Mouse (Mus musculus) R1 (cell line): ENCODE measurements at regions not wholly inside any gene's neighbourhood (a gene's known extent, or its start where the extent isn't known, plus 50 kb on each side); places are given as distances from the start of the nearest gene placed in this dataset.

Experiments used
- DNase-seq: peaks from one replicate; pipeline ENCODE4 v3.0.0-alpha.2; 2018; ENCODE audit warnings: low read depth, low spot score

DNA sequence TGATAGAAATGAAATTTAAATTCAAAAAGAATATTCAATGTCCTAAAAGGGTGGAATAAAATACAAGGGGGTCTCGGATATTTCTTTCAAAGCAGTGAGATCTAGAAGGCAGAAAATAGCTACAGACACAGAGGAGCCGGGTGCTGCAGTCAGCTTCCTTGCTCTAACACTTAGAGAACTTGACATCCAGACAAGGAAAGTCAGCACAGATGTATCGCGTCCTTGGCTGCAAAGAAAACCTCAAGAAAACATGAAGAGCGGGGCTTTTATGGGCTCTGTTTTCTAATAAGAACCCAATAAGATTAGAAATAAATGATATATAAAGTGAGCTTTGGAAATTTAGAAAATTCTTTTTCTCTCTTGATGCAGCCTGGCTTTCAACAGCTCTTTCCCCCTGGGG lies 53.1 kb upstream of the Glis3 start:
- no peak for DNase-seq

DNA sequence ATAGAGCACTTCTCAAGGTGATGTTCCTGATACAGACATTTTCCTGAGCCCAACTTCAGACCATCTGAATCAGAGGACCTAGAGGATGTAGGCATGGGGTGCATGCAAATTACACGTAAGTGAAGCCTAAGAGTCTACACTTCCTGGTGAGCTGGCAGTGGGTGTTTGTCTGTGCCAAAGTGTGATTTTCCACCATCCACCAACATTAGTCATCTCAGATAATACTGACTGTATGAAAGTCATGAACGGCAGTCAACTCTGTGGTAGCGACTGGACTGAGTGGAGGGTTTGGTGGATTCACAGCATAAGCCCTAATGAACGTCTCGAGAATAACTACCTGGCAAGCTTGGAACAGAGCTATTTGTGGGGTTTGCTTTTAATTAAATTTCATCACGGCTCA lies 53.9 kb upstream of the Glis3 start:
- no peak for DNase-seq

DNA sequence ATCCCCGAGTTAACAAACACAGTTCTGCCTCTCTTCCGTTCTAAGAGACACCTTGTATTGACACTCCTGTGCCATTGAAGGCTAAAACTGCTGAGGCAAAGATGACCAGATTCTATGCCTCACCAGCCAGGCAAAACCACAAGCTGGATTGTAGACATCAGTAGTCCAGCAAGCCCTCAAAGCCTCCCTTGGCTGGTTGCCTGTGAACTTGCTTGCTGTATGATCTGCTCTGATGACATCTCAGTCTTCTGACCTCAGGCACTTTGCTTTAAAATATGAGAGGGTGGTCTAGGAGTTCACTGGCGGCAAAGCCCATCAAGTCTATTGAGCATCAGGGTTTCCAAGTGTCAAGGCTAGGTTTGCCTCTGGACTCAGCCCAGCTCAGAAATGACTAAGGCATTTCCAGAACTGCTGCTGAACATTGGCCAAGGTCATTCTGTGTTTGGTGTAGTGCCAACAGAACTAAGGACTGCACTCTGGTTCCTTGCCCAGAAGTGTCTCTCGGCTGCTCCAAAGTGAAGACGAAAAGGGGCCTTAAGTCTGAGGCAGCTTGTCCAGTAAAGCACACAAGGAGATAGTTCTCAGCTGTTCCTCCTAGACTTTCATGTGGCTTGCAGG lies 63.4 kb upstream of the Glis3 start:
- DNase-seq: no peak

DNA sequence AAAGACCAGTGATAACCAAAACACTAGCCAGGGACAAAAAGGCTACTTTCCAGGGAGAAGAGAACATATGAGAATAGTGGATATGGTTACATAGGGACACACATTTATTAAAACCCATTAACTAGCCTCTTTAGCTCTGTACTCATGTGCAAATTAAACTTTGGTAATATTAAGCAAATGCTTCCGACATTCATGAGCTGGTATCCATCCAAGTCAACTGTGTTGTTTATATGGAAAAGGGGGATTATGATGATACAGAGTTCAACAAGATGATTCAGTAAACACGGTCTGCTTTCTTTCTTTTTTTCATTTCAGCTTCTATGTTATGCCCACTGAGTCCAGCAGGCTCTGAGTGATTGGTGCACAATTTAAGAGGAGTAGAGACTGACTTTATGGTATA lies 65.2 kb upstream of the Glis3 start:
- no peak for DNase-seq

DNA sequence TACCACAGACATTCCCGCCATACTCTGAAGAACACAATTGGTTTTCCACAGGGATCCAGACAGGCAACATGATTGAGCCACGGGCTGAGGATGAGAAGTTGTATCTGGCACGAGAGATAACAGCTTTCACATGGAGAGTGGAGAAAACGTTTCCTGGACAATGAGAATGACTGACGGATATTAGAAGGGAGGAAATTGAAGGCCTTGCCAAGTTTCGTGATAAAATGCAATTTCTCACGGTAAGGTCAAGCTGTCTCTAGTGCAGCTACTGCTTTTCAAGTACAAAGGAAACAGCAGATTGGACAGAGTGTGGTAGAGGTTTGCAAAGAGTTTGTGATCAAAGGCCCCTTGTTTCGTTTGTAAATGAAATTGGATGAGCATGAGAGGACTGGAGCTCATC lies 65.7 kb upstream of the Glis3 start:
- no peak for DNase-seq

DNA sequence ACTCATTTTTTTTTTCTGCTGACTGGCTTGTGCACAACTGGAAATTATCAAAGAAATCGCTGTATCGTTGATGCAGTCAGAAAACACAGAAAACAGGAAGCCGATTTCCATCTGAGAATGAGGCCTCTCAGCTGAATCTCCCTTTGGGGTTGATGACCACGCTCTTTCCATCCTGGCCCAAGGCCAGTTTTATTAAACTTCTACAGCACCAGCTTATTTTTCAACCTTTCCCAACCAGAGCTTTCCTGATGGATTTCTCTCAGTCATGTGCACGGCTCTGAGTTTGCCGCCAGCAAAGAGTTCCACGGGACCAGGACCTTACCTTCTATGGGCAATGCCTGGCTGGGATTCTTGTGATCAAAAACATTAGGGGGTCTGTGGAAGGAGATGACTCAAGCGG lies 71.2 kb upstream of the Glis3 start:
- DNase-seq: no peak

DNA sequence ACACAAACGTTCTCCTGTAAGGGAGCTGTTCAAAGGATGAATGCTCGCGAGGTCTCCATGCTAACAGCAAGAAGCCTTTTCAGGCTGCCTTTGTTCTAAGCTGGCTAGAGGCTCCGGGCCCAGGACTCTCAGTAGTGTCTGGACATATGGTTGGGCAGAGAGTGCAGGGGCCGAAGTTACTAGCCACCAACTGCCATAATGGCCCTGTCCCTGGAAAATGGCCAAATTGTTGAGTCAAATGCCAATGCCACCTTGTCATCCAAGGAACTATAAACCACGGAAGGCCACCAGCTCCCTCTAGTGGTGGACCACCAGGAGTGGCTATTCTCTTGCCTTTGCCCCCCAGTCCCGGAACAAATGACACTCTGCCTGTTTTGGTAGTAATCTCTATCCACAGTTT lies 76.0 kb upstream of the Slc1a1 start:
- peak; percentile 73 for DNase-seq

DNA sequence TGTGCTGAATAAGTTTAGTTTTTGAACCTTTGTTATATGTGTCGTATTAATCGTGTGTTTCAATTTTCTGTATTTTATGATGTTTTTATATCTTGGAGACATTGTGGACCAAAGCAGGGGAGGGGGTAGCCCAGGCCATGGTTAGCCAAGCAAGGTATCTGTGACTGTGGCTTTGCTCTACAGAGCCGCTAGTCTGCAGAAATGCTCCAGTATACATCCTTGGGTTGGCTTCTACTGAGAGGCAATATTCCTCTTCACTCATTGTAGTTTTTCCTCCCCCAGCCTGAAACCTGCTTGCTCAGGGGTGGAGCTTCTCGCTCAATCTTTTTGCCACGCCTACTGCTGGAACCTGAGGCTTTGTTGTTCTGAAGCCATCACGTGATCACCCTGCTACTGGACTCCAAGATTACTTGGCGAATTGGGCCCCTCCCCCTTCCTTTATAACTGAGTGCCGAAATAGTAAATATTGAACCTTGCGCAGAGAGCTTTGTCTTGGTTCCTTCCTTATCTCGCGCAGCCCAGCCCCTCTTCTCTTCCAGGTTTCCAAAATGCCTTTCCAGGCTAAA lies 70.0 kb upstream of the Slc1a1 start:
- peak; percentile 84 for DNase-seq

DNA sequence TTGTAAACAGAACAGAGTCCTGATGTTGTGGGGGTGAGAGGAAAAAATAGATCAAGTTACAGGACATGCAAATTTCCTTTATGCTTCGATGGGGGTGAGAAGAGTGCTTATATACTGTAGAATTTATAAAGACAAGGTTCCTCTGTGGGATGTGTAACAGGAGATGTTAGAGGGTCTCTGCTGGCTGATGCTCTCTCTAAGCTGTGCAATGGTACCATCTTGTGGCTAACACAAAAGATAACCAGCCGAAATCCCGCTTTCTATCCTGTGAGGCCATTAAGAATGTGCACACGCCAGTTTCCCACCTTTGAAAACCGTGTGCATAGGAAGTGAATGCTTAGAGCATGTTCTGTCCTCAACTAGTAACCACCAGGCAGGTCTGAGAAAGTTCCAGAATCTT lies 66.6 kb upstream of the Slc1a1 start:
- peak; percentile 21 for DNase-seq

DNA sequence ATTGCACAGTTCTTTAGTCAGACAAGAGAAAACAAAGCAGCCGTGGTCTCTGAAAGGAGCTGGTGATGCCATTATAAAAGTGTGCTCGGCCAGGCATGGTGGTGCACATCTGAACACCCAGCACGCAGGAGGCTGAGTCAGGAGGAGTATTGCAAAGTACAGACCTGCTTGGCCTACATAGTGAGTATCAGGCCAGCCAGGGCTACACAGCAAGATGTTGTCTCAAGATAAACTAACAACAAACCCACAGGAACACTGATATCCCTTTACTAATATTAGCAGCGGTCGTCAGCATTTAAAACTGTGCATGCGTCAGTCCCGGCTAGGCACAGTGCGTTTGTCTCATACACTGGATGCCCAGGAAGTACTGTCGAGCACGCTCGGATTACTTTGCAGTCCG lies 64.4 kb upstream of the Slc1a1 start:
- DNase-seq: no peak

DNA sequence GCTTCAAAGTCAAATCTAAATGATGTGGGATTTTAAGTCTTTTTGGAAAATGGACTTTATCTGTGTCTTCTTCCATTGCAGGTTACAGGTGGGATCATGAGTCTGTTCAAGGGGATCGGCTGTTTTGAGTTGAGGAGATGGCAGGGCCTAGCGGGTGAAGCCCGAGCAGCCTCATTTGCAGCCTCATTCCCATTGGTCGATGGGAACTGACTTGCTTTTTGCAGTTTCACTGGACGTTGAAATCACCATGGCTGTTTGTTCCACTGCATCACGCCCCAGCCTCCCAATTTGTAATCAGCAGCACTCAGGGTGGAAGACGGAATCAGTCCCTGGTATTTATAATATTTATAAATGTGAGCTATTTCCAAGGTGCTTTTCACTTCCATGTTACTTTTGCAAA lies 63.0 kb upstream of the Slc1a1 start:
- DNase-seq: peak; percentile 47

DNA sequence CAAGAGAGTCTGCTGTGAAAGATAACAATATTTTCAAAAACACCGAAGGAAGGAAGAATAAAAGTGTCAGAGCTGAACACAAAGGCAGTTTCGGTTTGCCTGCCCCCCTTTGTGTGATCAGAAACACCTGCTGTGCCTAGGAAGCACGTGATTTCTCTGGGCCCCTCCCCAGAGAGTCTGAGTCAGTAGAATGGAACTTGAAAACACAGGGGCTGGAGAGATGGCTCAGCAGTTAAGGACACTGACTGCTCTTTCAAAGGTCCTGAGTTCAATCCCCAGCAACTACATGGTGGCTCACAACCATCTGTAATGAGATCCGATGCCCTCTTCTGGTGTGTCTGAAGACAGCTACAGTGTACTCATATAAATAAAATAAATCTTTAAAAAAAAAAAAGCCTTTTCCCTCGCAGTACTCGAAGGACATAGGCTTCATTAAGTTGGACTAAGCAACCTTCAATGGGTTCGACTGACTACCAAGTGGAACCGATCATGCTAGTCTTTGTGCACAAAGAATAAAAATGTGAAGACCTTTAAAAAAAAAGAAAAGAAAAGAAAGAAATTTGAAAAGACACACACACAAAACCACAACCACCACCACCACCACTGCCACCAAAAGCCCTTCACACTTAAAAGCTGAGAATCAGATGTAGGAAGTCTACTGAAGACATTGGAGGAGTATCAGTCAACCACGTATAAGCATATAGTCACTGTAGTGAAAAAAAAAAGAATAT lies 61.8 kb upstream of the Slc1a1 start:
- peak; percentile 91 for DNase-seq

DNA sequence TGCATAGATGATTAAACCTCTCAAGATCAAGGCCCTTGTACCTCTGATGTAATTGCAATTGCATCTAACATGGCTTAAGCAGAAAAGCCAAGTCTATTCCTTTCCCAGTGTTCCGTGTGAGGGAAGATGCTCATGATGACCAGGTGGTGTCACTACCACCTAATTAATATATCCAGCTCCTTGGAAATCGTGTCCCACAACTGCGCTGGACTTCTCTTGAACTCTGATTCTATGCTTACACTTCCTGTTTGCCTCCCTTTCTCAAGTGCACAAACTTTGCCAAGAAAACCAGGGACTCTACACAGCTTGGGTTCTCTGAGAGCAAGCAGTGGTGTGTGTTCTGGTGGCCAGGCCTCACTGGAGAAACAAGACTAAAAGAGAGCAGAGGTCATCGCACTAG lies 58.0 kb upstream of the Slc1a1 start:
- peak; percentile 50 for DNase-seq

DNA sequence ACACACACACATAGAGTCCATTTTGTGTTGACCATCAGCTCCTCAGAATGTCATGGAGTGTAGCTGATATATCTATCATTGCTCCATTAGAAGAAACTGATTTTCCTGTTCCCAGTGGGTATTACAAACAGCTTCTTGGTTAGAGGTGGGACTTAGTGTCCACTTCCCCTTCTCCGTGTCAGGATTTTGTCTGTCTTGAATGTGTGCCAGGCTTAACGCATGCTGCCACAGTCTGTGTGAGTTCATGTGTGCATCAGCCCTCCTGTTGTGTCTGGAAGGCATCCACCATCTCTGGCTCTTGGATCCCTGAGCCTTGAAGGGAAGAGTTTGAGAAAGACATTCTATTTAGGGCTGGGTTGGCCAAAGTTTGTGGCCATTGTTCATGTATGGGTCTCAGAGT lies 57.2 kb upstream of the Slc1a1 start:
- no peak for DNase-seq

DNA sequence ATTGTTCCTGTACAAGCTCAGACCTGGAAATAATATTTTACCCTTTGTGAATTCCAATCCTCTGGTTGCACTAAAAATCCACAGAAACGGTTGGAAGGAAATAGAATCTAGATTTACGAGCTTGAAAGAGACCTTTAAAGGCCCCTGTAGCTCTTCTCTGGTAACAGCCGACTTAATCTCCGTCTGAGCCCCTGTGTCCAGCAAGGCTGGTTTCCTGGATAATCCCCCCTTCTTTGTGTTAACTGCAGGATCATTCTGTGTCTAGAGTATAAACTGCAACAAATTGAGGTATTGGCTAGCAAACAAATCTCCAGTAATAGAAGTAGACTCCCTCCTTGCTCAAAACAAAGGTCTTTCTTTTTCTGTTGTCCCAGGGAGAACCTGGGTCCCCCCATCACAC lies 56.5 kb upstream of the Slc1a1 start:
- no peak for DNase-seq

DNA sequence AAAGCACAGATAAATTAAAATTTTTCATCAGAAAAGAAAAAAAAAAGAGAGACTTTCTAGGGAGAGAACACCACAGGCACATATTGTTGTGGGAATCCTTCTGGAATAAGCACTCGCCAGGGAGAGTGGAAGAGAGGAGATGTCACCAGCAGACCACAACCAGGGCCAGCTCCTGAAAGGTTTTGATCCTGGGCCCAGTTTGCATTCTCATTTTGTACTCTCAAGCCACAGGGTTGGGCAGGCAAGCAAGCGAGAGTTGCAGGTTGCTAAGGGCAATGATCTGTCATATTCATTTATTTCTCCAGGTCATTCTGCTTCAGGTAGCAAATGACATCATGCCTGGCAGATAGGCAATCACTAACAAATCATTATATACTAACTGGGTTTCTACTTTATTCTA lies 52.9 kb upstream of the Slc1a1 start:
- DNase-seq: no peak
